Mouse (Mus musculus) T-helper 2 cell (primary cell): ENCODE data around the gene Hoxd4.

Experiments used
- in situ Hi-C: fragments of 300-600 bp; cut with MboI, MseI; formaldehyde crosslinking; loops from one replicate; pipeline ENCODE4 v1.15.1; 2025; ENCODE audit warnings: high pct_unique_total_duplicates

Hoxd4 gene

GRCm38 (mm10) chr2:74691022-74691951 is 20.4 kb upstream of the Hoxd4 start, which contains the start of gene Hoxd10:
Gene Hoxd10, plus strand, starts transcription at chr2:74691924.
- in situ Hi-C loops = loop anchor here (5.0 kb wide), 1 partner anchor 56 kb away; no protein-coding TSS in a partner anchor

DNA sequence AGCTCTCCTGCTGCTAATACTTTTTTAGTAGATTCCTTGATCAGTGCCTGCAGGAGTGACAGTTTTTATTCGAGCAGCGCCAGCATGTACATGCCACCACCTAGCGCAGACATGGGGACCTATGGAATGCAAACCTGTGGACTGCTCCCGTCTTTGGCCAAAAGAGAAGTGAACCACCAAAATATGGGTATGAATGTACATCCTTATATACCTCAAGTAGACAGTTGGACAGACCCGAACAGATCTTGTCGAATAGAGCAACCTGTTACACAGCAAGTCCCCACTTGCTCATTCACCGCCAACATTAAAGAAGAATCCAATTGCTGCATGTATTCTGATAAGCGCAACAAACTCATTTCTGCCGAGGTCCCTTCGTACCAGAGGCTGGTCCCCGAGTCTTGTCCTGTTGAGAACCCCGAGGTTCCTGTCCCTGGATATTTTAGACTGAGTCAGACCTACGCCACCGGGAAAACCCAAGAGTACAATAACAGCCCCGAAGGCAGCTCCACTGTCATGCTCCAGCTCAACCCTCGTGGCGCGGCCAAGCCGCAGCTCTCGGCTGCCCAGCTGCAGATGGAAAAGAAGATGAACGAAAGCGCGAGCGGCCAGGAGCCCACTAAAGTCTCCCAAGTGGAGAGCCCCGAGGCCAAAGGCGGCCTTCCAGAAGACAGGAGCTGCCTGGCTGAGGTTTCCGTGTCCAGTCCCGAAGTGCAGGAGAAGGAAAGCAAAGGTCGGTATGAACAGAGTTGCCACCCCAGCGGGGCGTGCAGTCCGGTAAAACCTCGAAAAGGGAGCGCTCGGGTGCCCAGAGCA is 19.5 kb upstream of the Hoxd4 start:
- in situ Hi-C loops = loop anchor here (5.0 kb wide), 1 partner anchor 55 kb away; no protein-coding TSS in a partner anchor

- in situ Hi-C loops = loop anchor here (5.0 kb wide), 1 partner anchor 54 kb away; no protein-coding TSS in a partner anchor
These were observed 18.8 kb upstream of the Hoxd4 start for GRCm38 (mm10) chr2:74692808-74693431.

- in situ Hi-C loops = loop anchor here (5.0 kb wide), 1 partner anchor 54 kb away; no protein-coding TSS in a partner anchor
These were observed 18.3 kb upstream of the Hoxd4 start for GRCm38 (mm10) chr2:74693432-74693827.

- in situ Hi-C loops = loop anchor here (5.0 kb wide), 1 partner anchor 53 kb away; no protein-coding TSS in a partner anchor
These were observed 17.7 kb upstream of the Hoxd4 start for GRCm38 (mm10) chr2:74694066-74694465.

DNA sequence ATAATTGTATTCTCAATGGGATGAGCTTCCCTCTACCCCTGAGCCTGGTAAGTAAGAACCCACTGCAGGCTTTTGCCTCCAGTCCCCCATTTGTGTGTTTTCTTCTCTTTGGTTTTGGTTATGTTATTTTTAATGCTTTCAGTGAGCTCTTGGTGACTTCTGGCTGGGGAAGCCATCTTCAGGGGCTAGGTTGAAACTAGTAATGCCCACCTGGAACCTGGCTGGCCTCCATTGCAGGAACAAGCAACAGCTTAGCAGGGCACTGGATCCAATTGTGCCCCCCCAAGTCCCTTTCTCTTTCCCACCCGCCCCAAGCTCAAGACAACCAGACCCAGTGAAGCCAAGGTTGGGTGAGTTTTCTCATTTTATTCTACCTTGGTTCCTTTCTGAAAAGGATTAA is 16.3 kb upstream of the Hoxd4 start:
- in situ Hi-C loops = loop anchor here (5.0 kb wide), 1 partner anchor 447 kb away; no protein-coding TSS in a partner anchor

DNA sequence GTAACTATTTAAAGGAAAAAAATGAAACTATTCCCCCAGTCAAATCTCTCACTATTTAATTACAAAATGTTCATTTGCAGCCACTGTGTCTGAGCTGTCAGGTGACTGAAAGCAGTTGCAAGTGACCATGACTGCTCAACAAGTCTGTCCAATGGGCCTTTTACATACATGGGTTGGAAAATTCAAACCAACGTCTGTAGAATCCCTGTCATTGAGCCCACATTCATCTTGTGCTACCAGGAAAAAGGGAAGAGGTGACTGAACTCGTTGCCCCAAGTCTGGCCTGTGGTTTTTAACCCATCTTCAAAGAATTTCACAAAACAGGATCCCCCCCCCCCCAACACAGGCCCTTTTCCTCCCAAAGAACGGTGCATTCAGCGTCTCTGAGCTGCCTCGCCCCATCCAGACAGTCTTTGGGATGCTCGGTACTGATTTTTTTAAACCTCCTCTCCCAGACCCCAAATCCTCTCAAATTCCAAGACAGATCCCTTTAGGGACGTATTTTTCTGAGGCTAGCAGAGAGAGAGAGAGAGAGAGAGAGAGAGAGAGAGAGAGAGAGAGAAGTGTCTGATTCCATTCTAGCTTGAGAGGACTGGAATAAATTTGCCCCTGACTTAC is 15.8 kb upstream of the Hoxd4 start:
- in situ Hi-C loops = loop anchor here (5.0 kb wide), 1 partner anchor 446 kb away; no protein-coding TSS in a partner anchor

DNA sequence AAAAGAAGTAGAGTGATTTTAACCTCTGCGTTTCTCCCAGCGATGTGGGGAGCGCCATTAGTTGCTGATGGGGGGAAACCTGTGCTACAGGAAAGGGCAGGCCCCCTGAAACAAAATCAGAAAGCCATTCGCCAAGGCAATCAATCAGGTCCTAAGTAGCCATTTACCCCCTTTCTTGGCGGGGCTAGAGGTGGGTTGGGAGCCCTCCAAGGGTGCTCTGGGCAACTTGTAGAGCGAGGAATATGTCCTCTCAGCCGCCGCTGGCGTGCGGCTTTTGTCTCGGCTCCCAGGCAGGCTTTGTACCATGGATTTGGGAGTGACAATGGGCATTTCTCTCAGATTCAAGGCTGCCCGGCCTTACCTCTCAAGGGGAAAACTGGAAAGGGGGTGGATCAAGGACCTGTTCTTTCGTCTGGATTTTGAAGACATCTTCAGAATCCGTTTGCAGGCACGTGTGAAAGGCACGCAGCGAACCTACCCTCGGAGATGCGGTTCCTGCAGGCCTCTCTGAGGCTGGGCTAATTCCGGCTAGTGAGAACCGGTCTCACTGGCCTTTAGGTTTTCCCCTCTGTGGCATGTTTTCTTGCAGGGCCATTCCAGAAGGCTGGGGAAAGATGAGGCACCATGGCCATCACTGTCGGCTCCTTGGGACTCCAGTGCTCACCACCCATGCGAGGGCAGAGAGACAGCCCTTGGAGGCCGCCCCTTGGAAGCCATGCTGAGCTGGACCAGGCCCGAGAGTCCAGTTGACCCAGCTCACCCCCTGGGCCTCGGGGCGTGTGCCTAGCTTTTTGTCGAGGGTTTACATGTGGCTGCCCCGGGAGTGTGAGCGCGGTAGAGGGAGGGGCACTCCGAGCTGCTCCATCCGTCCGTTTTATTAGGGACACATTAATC is 15.0 kb upstream of the Hoxd4 start:
- in situ Hi-C loops = loop anchor here (5.0 kb wide), 1 partner anchor 446 kb away; no protein-coding TSS in a partner anchor

DNA sequence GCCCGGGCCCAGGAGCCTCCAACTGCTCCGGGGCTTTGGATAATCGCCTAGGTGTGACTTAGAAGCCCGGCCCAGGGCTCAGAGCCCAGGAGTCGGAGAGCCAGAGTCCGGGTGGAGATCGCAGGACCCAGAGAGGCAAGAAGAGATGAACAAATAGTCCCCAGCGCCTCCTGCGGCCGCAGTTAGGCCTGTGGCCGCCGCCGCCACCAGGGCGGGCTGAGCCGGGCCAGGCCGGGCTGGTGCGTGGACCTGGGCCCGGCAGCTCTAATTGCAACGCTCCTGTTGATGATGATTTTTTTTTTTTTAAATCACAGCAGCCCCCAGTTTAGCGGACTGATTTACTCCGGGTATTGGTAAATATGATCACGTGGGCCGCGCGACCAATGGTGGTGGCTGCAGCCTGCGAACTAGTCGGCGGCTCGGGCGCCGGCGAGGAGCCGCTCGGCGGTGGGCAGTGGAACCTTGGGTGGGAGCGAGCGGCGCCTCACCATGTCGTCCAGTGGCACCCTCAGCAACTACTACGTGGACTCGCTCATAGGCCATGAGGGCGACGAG is 14.1 kb upstream of the Hoxd4 start, which contains the start of gene Hoxd9:
TSS of gene Hoxd9 (plus strand) at position 161 of the 555 bp plus-strand sequence.
- in situ Hi-C loops = loop anchor here (5.0 kb wide), 1 partner anchor 445 kb away; no protein-coding TSS in a partner anchor

- in situ Hi-C loops = loop anchor here (5.0 kb wide), 1 partner anchor 444 kb away; no protein-coding TSS in a partner anchor
These were observed 13.3 kb upstream of the Hoxd4 start for GRCm38 (mm10) chr2:74698201-74699052.

DNA sequence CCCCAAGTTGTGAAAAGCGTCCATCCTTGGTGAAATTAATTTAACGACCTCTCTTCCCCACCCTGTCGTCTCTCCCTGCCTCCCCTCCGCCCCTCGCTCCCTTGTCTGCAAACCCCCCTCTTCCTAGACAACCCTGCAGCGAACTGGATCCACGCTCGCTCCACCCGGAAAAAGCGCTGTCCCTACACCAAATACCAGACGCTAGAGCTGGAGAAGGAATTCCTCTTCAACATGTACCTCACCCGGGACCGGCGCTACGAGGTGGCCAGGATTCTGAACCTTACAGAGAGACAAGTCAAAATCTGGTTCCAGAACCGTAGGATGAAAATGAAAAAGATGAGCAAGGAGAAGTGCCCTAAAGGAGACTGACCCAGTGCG is 12.7 kb upstream of the Hoxd4 start:
- in situ Hi-C loops = loop anchor here (5.0 kb wide), 1 partner anchor 443 kb away; no protein-coding TSS in a partner anchor

- in situ Hi-C loops = loop anchor here (5.0 kb wide), 1 partner anchor 442 kb away; no protein-coding TSS in a partner anchor
These were observed 11.8 kb upstream of the Hoxd4 start for GRCm38 (mm10) chr2:74699664-74700545.

DNA sequence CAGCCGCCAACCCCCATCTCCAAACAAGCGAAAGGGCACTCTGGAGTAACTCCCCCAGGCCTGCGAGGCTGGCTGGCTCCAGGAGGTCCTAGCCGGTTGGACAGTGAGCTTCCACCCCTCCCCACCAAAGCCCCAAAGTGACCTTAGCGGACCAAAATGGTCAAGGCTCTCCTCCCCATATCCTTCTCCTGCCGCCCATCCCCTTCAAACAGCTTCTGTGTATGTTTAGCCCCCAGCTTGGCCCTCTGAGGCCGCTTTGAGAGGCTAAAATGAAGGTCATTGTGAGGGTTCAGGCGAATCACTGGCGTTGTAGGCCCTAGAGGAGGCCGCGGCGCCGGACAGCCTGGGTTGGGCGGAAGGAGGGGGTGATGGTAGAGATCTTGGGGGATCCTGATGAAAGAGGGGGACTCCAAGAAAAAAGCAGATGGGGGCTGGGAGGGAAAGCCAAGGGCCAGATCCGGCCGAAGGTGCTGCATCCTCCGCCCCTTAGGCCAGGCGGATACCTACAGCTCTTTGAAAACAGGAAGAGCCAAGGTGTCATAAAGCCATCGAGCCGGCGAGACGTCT is 11.1 kb upstream of the Hoxd4 start:
- in situ Hi-C loops = no loop called here

DNA sequence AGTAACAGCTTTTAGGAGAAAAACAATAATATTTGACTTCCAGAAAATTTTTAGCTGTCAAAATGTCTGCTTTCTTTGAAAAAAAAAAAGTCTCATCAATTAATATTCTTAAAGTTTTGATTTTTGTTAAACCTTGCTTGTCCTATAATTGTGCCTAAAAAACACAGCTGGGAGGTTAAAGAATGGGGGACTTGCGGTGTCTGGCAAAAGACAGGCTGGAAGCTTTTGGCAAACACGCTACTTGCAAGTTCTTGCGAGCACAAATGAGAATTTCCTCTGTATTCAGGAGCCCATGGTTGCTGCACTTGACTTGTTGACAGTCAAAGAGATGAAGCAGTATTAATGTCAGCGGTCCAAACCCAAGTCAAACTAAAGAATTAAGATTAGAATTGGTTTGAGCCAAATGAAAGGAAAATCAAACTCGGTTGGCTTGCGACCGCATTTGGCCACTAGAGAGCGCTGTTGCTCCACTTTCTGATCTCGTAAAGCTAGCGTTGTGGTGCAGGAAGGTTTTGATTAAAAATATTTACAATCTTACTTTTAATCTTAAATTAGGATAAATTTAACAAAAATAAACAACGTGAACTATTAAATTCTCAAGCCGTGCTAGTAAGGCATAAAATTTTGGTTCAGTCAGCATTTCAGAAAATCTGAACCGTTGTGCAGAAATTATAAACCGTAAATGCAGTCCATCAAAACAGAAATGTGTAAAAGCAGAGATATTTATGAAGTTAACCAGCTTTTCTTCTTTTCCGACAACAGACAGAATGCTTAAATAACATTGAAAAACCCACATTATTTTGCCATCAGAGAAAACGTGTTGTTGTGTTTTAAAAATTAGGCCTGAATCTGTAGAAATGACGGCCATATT is 9.5 kb upstream of the Hoxd4 start:
- in situ Hi-C loops = no loop called here

GRCm38 (mm10) chr2:74702820-74703219 is 8.9 kb upstream of the Hoxd4 start:
- in situ Hi-C loops = no loop called here

GRCm38 (mm10) chr2:74703317-74703716 is 8.4 kb upstream of the Hoxd4 start:
- in situ Hi-C loops = no loop called here
